Mouse (Mus musculus) limb, embryonic 14.5 days (tissue): Measurements from ENCODE around the gene Gnb1l. TPM values are rescaled to one million over a fixed set of nuclear protein-coding genes. Genes with fewer than 3 reads are reported as not detected.

Experiments used
- ATAC-seq: fragments of 200-750 bp; cut with Nextera tagmentation; 2 replicates; pipeline ENCODE4 v1.8.0; 2017; ENCODE audit warnings: low read depth, moderate number of reproducible peaks, moderate TSS enrichment; ENCODE audit not compliant: low FRiP score
- DNase-seq: peaks from one replicate; pipeline ENCODE4 v3.0.0-alpha.2; 2015; ENCODE audit warnings: low spot score
- H3K27ac ChIP-seq: fragments of 300-500 bp; sonication (generic); replicated peaks from 2 replicates; pipeline ENCODE4 v1.5.1; 2014; ENCODE audit warnings: low read depth, mild to moderate bottlenecking, low read length, moderate library complexity, mixed read lengths
- H3K27me3 ChIP-seq: fragments of 300-500 bp; sonication (generic); 2 replicates; pipeline ENCODE4 v1.6.1; 2014; ENCODE audit warnings: low read length, mixed read lengths; ENCODE audit not compliant: control insufficient read depth, insufficient read depth
- H3K36me3 ChIP-seq: fragments of 300-500 bp; sonication (generic); 2 replicates; pipeline ENCODE4 v1.6.1; 2014; ENCODE audit warnings: mild to moderate bottlenecking, low read length, moderate library complexity, mixed read lengths; ENCODE audit not compliant: control insufficient read depth, insufficient read depth
- H3K4me1 ChIP-seq: fragments of 300-500 bp; sonication (generic); 2 replicates; pipeline ENCODE4 v1.6.1; 2014; ENCODE audit warnings: antibody characterized with exemption, low read length, mixed read lengths; ENCODE audit not compliant: control insufficient read depth, insufficient read depth
- H3K4me2 ChIP-seq: fragments of 300-500 bp; sonication (generic); replicated peaks from 2 replicates; pipeline ENCODE4 v1.6.1; 2014; ENCODE audit warnings: low read depth, mild to moderate bottlenecking, low read length, moderate library complexity; ENCODE audit not compliant: severe bottlenecking
- H3K4me3 ChIP-seq: fragments of 300-500 bp; sonication (generic); replicated peaks from 2 replicates; pipeline ENCODE4 v1.5.1; 2014; ENCODE audit warnings: low read length
- H3K9ac ChIP-seq: fragments of 300-500 bp; sonication (generic); 2 replicates; pipeline ENCODE4 v1.6.1; 2014; ENCODE audit warnings: mild to moderate bottlenecking, low read depth, low read length, moderate library complexity; ENCODE audit not compliant: severe bottlenecking
- H3K9me3 ChIP-seq: fragments of 300-500 bp; sonication (generic); 2 replicates; pipeline ENCODE4 v1.6.1; 2016; ENCODE audit warnings: low read length; ENCODE audit not compliant: control insufficient read depth
- POLR2A ChIP-seq: fragments of 200-500 bp; IDR thresholded peaks from 2 replicates; pipeline ENCODE4 v1.8.0; 2012; ENCODE audit warnings: inconsistent platforms, mild to moderate bottlenecking, moderate library complexity, borderline replicate concordance; ENCODE audit not compliant: insufficient read depth, insufficient read length; ENCODE audit errors: extremely low read depth
- WGBS: fragments of 180-500 bp; shearing (Covaris S2); extraction: QIAGEN DNeasy Blood & Tissue Kit; methylation state at CpG from one replicate; pipeline ENCODE4 v1.1.7; 2014; 5-methylcytosine and 5-hydroxymethylcytosine counted together
- polyA plus RNA-seq, 2 experiments: library from polyadenylated mRNA; depleted of rRNA in 1 of 2; stranded (reverse) in 1 of 2; unstranded in 1 of 2; fragments of >200 nt; fragmentation: Nextera tagmentation in 1 of 2; extraction: Ambion mirVana in 1 of 2; gene quantifications; 2 replicates each; pipeline versions ENCODE4 v1.2.1 to v1.2.3; 2012 to 2014

Gene Gnb1l
- polyA plus RNA-seq, 2 experiments: 16.1 to 20.2 TPM

- TF ChIP-seq POLR2A: no peak
- Histone ChIP-seq H3K4me1 (peaks cover 16% of the 10 kb centered on the region), H3K4me2 (0 out of 2 replicates have a peak overlapping the region, but pooled peaks have one; percentile 15), H3K27me3 (peaks cover 92% of the 10 kb centered on the region), H3K9ac (no peak overlapping the region), H3K9me3 (no peaks in the 10 kb centered on the region), H3K36me3 (no peaks in the 10 kb centered on the region), H3K27ac (no peak overlapping the region), H3K4me3 (no peak overlapping the region)
- ATAC-seq (no peak), DNase-seq (no peak)
- WGBS: 33% methylated on average over 8 of the region's 9 CpGs
These were observed 90.6 kb downstream of the Gnb1l start for GRCm38 (mm10) chr16:18589080-18589621.

DNA sequence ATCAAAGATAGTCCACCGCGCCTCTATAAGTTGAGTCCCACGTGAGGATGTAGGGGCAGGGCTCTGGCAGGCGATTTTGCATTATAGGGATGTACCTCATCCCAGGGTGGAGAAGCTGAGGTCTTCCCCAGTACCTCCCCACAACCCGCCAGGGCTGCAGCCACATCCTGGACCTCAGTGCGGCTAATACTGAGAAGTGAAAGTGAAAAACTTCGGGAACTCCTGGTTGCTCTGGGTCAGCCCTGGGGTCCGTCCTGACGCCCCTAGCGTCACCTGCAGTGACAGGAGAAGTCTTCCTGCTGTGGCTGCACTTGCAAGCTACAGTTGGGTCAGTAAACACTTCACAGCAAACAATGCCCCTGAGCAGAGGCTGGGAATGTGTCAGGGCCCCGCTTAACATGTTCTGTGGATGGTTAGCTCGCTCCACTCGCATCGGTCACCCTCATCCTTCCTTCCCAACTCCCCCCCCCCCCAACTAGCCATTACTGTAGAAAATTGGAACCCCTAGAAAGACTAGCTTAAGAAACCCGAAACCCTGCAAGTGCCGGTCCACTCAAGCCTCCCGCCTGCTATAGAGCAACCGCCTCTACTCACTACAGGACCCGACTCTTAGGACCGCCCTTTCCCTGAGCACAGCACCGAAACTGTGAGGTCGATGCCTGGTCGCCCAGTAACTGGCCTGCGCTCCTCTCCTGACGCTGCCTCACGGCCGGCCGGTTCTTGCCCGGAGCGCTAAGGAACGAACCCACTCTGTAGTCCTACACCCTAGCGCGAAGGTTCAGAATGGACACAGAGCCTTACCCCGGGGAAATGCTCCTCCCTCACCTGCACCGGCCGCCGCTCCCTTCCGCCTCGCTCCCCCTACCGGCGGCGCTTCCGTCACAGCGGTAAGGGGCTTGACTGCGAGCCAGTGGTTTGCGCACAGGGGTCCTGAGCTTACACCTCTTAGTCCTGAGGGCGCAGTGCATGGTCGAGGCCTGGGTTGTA, 91.6 kb downstream of the Gnb1l start, which contains the start of gene Tbx1:
Gene Tbx1 (minus strand): TSS at position 868 of the 987 bp plus-strand sequence.
- TF ChIP-seq POLR2A: no peak
- DNase-seq (no peak), ATAC-seq (no peak)
- WGBS: 4% methylated on average over 45 of the region's 48 CpGs
- peaks cover 16% of the 10 kb centered on the region for H3K4me1 ChIP-seq
- peak within 1 kb of the TSS; percentile 44 for H3K4me2 ChIP-seq
- peak within 1 kb of the TSS; percentile 32 for H3K4me3 ChIP-seq
- no peaks in the 10 kb centered on the region for H3K36me3 ChIP-seq
- H3K27me3 ChIP-seq: peaks cover 83% of the 10 kb centered on the region
- H3K9ac ChIP-seq: peak within 1 kb of the TSS; percentile 34; the same call in 1 of the 2 replicates
- no peak within 1 kb of the TSS for H3K27ac ChIP-seq
- H3K9me3 ChIP-seq: no peaks in the 10 kb centered on the region

- DNase-seq: no peak
- Histone ChIP-seq H3K9me3 (no peaks in the 10 kb centered on the region), H3K27ac (no peak overlapping the region), H3K4me1 (peaks cover 14% of the 10 kb centered on the region), H3K4me3 (peak overlapping the region; percentile 32), H3K4me2 (peak overlapping the region; percentile 41), H3K36me3 (no peaks in the 10 kb centered on the region), H3K9ac (peak overlapping the region; percentile 34; the same call in 1 of the 2 replicates), H3K27me3 (peaks cover 71% of the 10 kb centered on the region)
- 5% methylated on average over 57 of the region's 59 CpGs for WGBS
- peak; percentile 25; the same call in 1 of the 2 replicates for ATAC-seq
- no peak for TF ChIP-seq POLR2A
These were observed 92.8 kb downstream of the Gnb1l start for GRCm38 (mm10) chr16:18591047-18592018.

DNA sequence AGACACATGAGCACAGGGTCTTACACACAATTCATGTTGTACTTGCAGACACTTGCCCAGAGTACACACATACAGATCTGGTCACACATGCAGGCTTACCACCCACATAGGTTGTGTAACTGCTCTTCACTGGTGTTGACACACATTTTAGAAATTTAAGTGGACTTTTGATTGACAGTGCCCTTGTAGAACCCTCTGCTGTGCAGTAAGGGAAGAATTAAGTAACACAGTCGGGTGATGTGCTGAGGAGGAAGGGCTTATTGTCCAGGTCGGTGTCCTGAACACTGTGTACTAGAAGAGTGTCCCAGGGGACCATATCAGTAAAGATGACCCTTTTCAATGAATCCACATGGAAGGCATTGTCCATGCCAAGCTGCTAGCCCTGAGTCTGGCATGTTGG, 95.4 kb downstream of the Gnb1l start:
- TF ChIP-seq POLR2A: no peak
- Histone ChIP-seq H3K27me3 (peaks cover 47% of the 10 kb centered on the region), H3K4me1 (peaks cover 8% of the 10 kb centered on the region), H3K9me3 (no peaks in the 10 kb centered on the region), H3K27ac (no peak overlapping the region), H3K4me2 (no peak overlapping the region), H3K9ac (no peak overlapping the region), H3K4me3 (no peak overlapping the region), H3K36me3 (no peaks in the 10 kb centered on the region)
- DNase-seq: no peak
- no peak for ATAC-seq
- 80% methylated on average over 2 of the region's 2 CpGs for WGBS
